Mouse (Mus musculus): ENCODE data around the gene Srf.

DNA sequence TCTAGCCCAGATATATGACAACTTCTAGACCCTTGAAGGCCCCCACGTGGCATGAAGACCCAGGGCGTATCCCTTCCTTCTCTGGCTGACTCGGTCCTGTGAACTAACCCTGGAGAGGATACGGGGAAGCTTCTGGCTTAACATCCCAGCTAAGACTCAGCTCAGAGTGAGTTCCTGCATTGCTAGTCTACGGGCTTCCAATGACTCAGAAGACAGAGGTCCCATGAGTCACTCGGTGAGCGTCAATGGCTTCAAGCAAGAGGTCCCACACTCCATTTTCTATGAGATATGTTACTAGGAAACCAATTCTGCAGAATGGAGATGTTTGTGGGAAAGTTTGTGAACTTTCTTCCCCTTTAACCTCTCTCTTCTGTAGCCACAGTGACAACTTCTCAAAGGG, 18.6 kb upstream of the Srf start:
- TF ChIP-seq CTCF (IDR thresholded peaks at IDR 0.05; ENCODE audit: low read depth) (no peak), EP300 (optimal IDR thresholded peaks at IDR 0.05) (no peak)

All from stomach, postnatal 0 days (tissue).